Mouse (Mus musculus): ENCODE results near the gene Grpel1.

DNA sequence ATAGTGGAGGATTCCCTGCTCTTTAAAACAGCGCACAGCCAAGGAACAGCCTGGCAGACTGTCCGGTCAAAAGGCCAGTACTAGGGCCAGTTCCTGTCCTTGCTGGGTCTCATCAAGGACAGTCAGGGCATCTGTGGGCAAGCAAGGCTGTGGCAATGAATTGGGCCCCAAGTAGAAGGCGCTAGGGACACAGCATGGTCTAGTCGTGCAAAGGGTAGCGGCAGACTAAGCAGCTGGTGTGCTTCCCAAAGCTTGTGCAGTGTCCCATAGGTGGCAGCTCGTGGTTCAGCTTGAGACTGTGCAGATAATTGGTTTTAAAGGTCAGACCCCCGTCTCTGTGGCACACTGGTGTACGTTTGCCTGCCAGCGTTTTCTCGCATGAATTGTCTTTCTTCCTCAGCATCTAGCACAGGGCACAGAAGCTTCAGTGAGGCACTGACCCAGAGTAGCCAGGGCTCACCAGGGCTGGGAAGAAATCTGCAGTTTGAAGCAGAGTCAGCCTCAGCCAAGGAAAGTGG is 12.9 kb upstream of the Grpel1 start:
- no peak for TF ChIP-seq GATA1 (IDR thresholded peaks at IDR 0.05; ENCODE audit: borderline replicate concordance, low read length)
- no peak for TF ChIP-seq FLI1 (IDR thresholded peaks at IDR 0.05; ENCODE audit: low read length)
